Mouse (Mus musculus) hematopoietic multipotent progenitor cell, adult 10-12 weeks (in vitro differentiated cells): ENCODE results near the gene Sema4d. TPM values are rescaled to one million over a fixed set of nuclear protein-coding genes. Genes with fewer than 3 reads are reported as not detected.

Experiments used
- polyA plus RNA-seq: library from polyadenylated mRNA; stranded (reverse); fragments of >175 nt; gene quantifications from 2 replicates; pipeline ENCODE4 v1.2.3, GENCODE M21; 2012; ENCODE audit warnings: low replicate concordance

Gene Sema4d
- polyA plus RNA-seq: 141 and 161 TPM in 2 replicates

GRCm38 (mm10) chr13:51793425-51793891 is at the start of gene Sema4d:
TSS of gene Sema4d (minus strand) at chr13:51793747.

GRCm38 (mm10) chr13:51651408-51652064 is 142.0 kb downstream of the Sema4d start, which contains the start of gene Secisbp2:
TSS of gene Secisbp2 (plus strand) at chr13:51651697.

GRCm38 (mm10) chr13:51644829-51645789 is 148.4 kb downstream of the Sema4d start, which contains the start of gene Cks2:
TSS of gene Cks2 (plus strand) at chr13:51645232.

Other genes starting within 250 kb of the Sema4d start
- gene Shc3, start 224.3 kb downstream of the Sema4d start, polyA plus RNA-seq: not detected in 2 replicates
- 2.6 and 50.4 TPM in 2 replicates for gene Cks2, start 148.5 kb downstream of the Sema4d start, polyA plus RNA-seq
- 21.0 and 23.6 TPM in 2 replicates for gene Secisbp2, start 142.1 kb downstream of the Sema4d start, polyA plus RNA-seq
- gene Gadd45g, start 52.9 kb upstream of the Sema4d start, polyA plus RNA-seq: 23.7 and 34.0 TPM in 2 replicates